Mouse (Mus musculus): ENCODE results near the gene Mast4.

The Mast4 gene

GRCm38 (mm10) chr13:102973853-102974252, 360.4 kb downstream of the Mast4 start:
- DNase-seq (ENCODE audit: low spot score) = no peak

GRCm38 (mm10) chr13:102963471-102963870, 370.8 kb downstream of the Mast4 start:
- no peak for DNase-seq (ENCODE audit: low spot score)

GRCm38 (mm10) chr13:102958273-102959270, 375.7 kb downstream of the Mast4 start:
- no peak for DNase-seq (ENCODE audit: low spot score)

- DNase-seq (ENCODE audit: low spot score) = no peak
Measured at GRCm38 (mm10) chr13:102957508-102958272, 376.6 kb downstream of the Mast4 start.

DNA sequence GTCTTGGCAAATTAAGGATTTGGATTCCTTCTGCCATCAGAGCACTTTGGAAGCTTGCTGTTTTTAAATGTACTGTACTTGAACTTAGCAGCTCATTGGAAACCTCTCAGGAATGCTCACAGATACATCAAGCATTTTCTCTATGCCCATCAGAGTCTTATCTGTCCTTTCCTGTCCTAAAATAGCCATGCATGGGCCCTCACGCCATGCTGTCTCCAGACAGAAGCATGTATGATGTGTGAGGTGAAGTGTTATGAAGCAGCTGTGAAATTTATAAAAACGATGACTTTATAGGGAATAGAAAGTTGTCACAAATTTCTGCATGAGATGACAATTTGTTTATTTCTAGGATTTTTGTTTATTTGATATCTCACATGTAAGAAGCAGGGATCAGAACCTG, 378.8 kb downstream of the Mast4 start:
- DNase-seq (ENCODE audit: low spot score) = no peak

DNA sequence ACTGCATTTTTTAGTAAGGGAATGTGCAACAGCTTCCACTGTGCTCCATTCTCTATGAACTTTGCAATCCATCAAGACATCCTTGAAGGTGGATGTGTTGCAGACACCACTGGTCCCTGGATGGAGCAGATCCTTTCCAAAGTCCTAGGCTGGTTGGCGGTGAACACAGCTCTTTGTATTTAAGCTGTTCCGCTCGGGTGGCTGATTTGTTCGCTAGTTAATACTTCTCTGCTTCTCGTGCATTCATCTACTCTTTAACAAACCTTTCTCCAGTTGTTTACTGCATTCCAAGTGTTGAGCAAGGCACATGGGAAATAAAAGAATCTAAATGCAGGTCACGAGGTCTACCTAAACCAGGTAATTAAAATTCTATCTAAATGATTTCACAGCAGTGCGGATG, 384.5 kb downstream of the Mast4 start:
- no peak for DNase-seq (ENCODE audit: low spot score)

- no peak for DNase-seq (ENCODE audit: low spot score)
Measured at GRCm38 (mm10) chr13:102948966-102949365, 385.3 kb downstream of the Mast4 start.

GRCm38 (mm10) chr13:102947546-102947945, 386.8 kb downstream of the Mast4 start:
- DNase-seq (ENCODE audit: low spot score) = no peak

DNA sequence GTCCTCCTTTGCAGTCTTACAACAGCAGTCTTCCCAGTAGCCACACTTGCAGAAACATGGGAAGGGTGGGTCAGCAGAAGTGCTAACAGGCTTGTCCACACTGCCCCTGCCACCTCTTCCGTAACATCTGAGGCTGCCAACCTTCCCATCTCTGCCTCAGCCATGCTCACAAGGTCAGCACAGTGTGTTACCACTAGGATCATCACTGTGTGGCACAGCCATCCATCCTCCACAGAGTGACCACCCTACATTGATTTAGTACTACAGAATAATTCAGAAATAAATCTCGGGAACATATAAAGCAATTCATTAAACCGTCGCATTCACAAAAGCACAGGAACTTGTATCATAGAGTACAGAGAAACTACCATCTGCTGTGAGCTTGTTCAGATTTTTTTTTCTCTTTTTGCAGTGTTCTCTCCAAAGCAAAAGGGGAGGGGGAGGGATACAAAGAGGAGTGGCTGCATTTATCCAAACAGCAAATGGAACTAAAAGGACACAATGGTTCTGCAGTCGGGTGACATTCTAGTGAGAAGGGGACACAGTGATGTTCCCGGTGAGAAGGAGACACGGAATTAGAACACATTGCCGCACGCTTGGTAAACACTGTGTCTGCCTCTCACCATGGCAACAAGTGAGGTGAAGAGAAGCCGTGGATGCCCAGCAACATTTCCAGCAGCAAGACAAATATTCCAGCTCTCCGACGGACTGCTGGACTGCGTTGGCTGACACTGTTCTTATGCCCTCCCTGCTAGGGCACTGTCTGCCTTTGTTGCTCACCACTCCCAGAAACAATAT, 388.1 kb downstream of the Mast4 start:
- no peak for DNase-seq (ENCODE audit: low spot score)

DNA sequence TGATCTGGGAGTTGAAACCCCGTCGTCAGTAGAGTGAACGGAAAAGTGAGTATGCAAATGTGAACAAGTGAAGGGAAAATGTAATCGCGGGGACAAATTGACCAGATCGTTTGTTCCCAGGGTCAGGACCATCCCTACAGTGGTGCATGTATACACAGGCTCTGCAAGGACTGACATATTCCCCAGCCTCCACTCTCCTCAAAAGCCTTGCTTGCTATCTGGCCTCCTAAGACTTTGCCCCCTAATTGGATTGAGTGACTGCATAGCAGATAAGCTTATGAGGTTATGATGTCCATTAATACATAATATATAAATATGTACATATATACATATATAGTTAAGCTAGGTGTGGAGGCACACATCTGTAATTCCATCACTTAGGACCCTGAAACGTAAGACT, 388.8 kb downstream of the Mast4 start:
- DNase-seq (ENCODE audit: low spot score) = no peak

GRCm38 (mm10) chr13:102944516-102944915, 389.8 kb downstream of the Mast4 start:
- DNase-seq (ENCODE audit: low spot score) = no peak

- no peak for DNase-seq (ENCODE audit: low spot score)
Measured at GRCm38 (mm10) chr13:102942557-102942956, 391.7 kb downstream of the Mast4 start.

DNA sequence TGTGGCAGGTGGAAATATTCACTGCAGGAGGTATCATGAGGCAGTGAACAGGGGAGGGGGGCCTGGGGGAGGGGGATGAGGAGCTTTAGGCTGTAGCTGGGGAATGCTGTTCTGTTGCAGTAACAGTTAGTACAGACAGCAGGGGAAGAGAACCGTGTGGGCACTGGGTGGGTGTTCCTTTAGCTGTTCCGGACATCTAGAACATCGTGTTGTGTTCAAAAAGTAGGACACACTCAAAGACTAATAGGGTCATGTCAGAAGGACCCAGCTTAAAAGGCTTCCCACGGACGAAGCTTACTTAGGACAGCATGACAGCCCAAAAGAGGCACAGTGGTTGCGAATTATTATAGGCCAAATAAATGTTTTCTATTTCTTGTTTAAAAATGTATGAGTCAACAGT, 393.8 kb downstream of the Mast4 start:
- DNase-seq (ENCODE audit: low spot score) = no peak

DNA sequence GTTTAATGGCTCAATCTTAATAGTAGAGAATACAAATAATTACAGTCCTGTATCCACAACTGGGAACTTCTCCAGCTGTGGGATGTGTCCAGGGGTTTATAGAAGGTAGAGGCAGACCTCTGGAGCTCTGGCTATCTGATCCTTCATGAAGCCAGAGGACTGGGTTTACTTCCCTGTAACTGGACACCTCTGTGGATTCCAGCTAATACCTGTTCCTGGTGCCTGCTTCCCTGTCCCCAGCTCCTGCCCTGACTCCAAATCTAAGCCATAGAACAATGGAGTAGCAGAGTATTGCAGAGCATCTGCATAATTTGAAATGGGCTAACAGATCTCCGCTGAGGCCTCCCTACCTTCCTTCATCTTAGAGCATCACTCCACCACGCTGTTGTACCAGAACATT, 398.1 kb downstream of the Mast4 start:
- DNase-seq (ENCODE audit: low spot score) = no peak

DNA sequence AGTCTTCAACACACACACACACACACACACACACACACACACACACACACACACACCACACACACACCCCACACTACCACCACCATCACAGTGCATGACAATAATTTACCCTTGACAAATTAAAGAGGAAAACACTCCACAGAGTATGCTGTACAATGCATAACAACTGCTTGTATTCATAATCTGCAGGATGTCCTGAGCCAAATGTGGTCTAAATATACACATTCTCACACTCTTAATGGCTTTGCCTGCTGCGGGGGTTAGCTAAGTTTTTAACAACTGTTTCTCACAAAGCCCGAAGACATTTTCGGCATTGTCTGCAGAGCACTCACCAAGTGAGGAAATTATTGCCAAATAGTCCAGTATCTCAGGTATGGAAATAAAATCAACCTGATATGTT, 398.5 kb downstream of the Mast4 start:
- no peak for DNase-seq (ENCODE audit: low spot score)

DNA sequence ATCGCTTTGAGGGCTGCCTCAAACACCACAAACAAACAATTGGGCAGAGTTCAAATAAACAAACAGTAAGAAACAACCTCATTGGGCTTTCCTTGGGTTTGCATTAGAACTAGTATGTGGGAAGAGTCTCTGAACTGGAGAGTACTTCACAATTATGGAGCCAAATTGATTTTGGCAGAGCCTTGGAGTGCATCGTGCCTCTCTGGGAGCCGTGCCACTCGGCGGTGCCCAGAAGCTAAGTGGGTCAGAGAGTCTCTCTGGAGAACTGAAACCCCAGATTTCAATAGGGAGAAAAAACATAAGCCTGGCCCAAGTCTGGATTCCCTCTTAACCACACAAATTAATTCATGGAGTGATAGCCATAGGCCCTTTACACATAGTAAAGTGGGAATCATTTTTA, 400.6 kb downstream of the Mast4 start:
- DNase-seq (ENCODE audit: low spot score) = no peak

DNA sequence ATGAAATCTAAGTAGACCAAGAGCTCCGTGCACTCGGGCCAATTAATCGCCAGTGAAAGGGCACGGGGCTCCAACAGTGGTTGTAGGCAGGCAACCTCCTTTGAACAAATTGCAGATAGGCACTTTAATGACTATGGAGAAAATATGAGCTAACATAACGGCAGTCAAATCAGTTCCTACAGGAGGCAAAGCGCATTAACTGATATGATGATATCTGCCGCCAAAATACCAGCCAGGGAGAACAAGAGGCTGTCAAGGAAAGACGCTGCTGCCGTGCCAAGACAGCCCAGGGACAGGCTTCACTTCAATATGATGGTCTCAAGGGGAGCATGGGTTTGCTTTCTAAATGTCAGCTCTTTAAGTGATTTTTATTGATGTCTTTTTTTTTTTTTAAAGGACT, 401.9 kb downstream of the Mast4 start:
- DNase-seq (ENCODE audit: low spot score) = no peak

DNA sequence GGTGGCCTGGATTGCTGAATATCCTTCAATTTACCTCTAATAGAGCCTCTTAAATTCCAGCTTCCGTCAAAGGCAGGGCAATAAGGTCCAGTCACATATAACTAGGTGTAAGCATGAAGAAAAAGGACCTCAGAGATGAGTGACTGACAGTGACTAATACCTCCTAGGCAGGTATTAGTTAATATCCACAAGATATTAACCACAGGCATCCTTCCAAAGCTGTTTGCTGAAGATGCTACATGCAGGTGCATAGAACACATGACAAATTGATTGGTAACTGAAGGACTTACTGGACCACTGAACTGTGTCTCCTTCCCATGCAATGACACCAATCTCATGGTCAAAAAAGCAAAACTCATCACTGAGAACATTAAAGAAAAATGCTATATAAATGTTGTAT, 402.3 kb downstream of the Mast4 start:
- DNase-seq (ENCODE audit: low spot score) = no peak

DNA sequence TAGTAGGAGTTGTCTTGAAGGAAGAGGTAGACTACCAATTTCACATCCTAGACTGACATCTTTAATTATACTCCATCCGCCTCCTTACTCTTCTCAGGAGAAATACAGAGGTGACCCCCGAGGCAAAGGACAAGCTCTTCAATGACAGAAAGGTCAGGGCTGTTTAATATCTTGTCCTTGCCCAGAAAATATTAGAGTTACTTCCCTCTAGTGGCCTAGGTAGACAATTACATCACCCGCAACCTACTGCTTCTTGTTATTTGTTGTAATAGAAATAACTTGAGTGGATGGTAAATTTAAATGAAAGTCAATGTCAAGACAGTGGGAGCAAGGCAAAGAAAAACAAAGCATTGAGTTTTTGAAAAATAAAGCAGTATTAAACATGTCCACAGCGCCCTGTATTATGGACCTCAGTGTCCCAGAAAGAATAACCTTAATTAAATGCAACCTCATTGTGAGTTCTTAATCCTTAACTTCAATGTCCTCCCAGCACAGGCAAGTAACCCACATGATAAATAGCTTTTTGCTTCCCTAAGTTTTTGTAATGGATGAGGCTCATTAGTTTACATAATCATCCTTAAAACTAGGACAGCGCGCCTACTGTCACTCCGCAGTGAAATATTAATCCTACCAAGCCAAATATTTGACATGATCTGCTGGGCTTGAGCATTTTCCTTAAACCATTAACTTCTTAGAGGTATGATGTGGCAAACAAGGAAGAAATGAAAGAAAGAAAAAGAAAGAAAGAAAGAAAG, 408.3 kb downstream of the Mast4 start:
- no peak for DNase-seq (ENCODE audit: low spot score)

DNA sequence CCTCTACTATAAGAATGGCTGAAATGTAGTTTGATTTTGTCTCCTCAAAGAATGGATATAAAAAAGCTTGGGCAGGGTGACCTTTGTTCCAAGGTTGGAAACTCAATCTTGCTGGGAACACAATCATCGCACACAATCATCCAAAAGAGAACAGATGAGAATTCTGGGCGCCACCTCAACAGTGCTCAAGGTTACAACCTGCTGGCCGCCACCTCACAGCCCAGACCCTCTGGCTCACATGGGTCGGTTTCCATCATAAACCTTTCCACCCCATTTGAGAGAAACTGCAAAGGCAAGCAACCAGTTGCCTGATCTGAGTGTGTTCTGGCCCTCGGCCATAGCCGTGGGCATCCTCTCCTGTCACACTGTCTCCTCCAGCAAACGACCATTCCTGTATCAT, 414.6 kb downstream of the Mast4 start:
- DNase-seq (ENCODE audit: low spot score) = no peak

- no peak for DNase-seq (ENCODE audit: low spot score)
Measured at GRCm38 (mm10) chr13:102918616-102919015, 415.7 kb downstream of the Mast4 start.

DNA sequence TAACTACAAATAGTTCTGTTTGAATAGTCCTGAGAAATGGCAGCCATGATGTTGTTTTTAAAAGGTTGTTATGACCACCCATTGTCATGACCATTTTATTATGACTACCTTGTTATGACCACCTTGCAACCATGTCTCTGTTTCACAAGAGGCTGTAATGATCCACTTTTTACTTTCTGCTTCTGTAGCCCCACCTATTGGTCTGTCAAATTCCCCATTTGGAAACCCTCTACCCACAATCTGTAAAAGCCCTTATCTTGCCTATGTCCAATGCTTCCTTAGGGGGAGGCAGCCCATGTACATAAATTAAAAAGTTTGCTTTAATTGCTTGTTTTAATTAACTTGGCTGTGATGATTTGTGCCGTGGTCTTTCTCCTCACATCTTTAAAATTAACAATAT, 419.0 kb downstream of the Mast4 start:
- DNase-seq (ENCODE audit: low spot score) = no peak

Data from T-cell, adult 2 months (primary cell).